Mouse (Mus musculus): ENCODE results near the gene Etfrf1.

DNA sequence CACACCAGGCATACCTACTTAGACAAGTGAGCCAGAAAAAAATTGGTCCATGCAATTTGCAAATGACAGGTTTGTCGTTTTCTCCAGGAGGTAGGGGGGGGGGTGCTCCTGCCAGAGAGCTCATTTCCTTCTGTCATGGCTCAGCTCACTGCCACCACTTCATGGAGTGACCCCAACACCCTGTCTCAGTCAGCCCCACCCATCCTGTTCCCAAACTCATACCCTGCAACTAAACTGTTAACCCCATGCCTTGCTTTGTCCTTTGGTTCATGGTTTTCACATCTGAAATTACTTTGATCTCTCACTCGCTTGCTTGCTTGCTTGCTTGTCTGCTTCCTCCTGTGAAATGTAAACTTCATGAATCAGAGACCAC, 45.8 kb downstream of the Etfrf1 start:
- TF ChIP-seq CTCF (IDR thresholded peaks at IDR 0.05; ENCODE audit: low read depth, low read length) (no peak), POLR2AphosphoS5 (IDR thresholded peaks at IDR 0.05; ENCODE audit: insufficient replicate concordance, low read depth, low read length) (no peak), GATA1 (IDR thresholded peaks at IDR 0.05; ENCODE audit: borderline replicate concordance, low read length) (no peak)

Data from G1E (cell line).